Mouse (Mus musculus) layer of hippocampus, postnatal 10 days (tissue): ENCODE results near the gene Fads2. TPM values are rescaled to one million over a fixed set of nuclear protein-coding genes. Genes with fewer than 3 reads are reported as not detected.

Experiments
- DNase-seq, 2 experiments: peaks; one replicate each; pipeline ENCODE4 v3.0.0; 2021; ENCODE audit warnings: low spot score in 2 of 2
- total RNA-seq, 2 experiments: library from RNA; stranded (reverse); gene quantifications; 2 replicates each; pipeline ENCODE4 v1.2.3; 2021

The Fads2 gene
- total RNA-seq, 2 experiments from 2014 or later: 276 to 282 TPM

- DNase-seq: no peak
Observed at GRCm38 (mm10) chr19:10062862-10063261, 38.7 kb downstream of the Fads2 start.

- DNase-seq: no peak
Observed at GRCm38 (mm10) chr19:10062292-10062691, 39.3 kb downstream of the Fads2 start.

GRCm38 (mm10) chr19:10061624-10062023 is 39.9 kb downstream of the Fads2 start:
- DNase-seq: no peak

GRCm38 (mm10) chr19:10060783-10061590 is 40.6 kb downstream of the Fads2 start:
- no peak for DNase-seq

GRCm38 (mm10) chr19:10059911-10060567 is 41.5 kb downstream of the Fads2 start:
- DNase-seq: peak; percentile 52 to 66

GRCm38 (mm10) chr19:10058876-10059427 is 42.6 kb downstream of the Fads2 start:
- no peak for DNase-seq

GRCm38 (mm10) chr19:10058352-10058825 is 43.2 kb downstream of the Fads2 start:
- DNase-seq: no peak

GRCm38 (mm10) chr19:10057486-10058351 is 43.8 kb downstream of the Fads2 start:
- no peak for DNase-seq

- DNase-seq: no peak
Observed at GRCm38 (mm10) chr19:10056686-10057085, 44.9 kb downstream of the Fads2 start.

GRCm38 (mm10) chr19:10055783-10056660 is 45.5 kb downstream of the Fads2 start:
- DNase-seq: no peak

- no peak for DNase-seq
Observed at GRCm38 (mm10) chr19:10055261-10055660, 46.3 kb downstream of the Fads2 start.

GRCm38 (mm10) chr19:10054361-10055075 is 47.0 kb downstream of the Fads2 start:
- no peak for DNase-seq

- no peak for DNase-seq
Observed at GRCm38 (mm10) chr19:10053692-10054260, 47.8 kb downstream of the Fads2 start.

GRCm38 (mm10) chr19:10052698-10053097 is 48.8 kb downstream of the Fads2 start:
- DNase-seq: no peak

GRCm38 (mm10) chr19:10050438-10050837 is 51.1 kb downstream of the Fads2 start:
- DNase-seq: no peak

- no peak for DNase-seq
Observed at GRCm38 (mm10) chr19:10049533-10049932, 52.0 kb downstream of the Fads2 start.

- DNase-seq: no peak
Observed at GRCm38 (mm10) chr19:10046983-10047382, 54.6 kb downstream of the Fads2 start.

- no peak for DNase-seq
Observed at GRCm38 (mm10) chr19:10046346-10046745, 55.2 kb downstream of the Fads2 start.

GRCm38 (mm10) chr19:10045707-10046106 is 55.8 kb downstream of the Fads2 start:
- no peak for DNase-seq
